Mouse (Mus musculus) left cerebral cortex, adult 8-10 months (tissue): ENCODE measurements around the gene Cdkn2d. TPM values are rescaled to one million over a fixed set of nuclear protein-coding genes. Genes with fewer than 3 reads are reported as not detected.
A peak's percentile ranks its signal among the peaks of the same experiment; 100 is the strongest.
"Not testable (repeated sequence)": the region's sequence is repeated elsewhere in the genome, so short reads cannot be mapped to it uniquely, and the experiment has no call there.

Experiments used
- DNase-seq, 2 experiments: peaks; one replicate each; pipeline ENCODE4 v3.0.0; 2022; ENCODE audit warnings: low spot score in 2 of 2
- total RNA-seq, 4 experiments: library from RNA; stranded (reverse); gene quantifications; 2 replicates each; pipeline ENCODE4 v1.2.4; 2022

The Cdkn2d gene
- 10 to 100 TPM; 53.5 to 63.9 (median 58.8) TPM for total RNA-seq

GRCm38 (mm10) chr9:21291022-21291787, at the start of gene Cdkn2d:
TSS of gene Cdkn2d (minus strand) at chr9:21291407.
- peak; percentile 99 to 100 for DNase-seq

GRCm38 (mm10) chr9:21340411-21340810, 49.2 kb upstream of the Cdkn2d start:
- no peak for DNase-seq

- DNase-seq = no peak
Measured at GRCm38 (mm10) chr9:21337652-21338051, 46.4 kb upstream of the Cdkn2d start.

GRCm38 (mm10) chr9:21336491-21336890, 45.3 kb upstream of the Cdkn2d start:
- no peak for DNase-seq

- no peak for DNase-seq
Measured at GRCm38 (mm10) chr9:21335391-21335790, 44.2 kb upstream of the Cdkn2d start.

- no peak for DNase-seq
Measured at GRCm38 (mm10) chr9:21334747-21335146, 43.5 kb upstream of the Cdkn2d start.

GRCm38 (mm10) chr9:21333523-21333922, 42.3 kb upstream of the Cdkn2d start:
- no peak for DNase-seq

GRCm38 (mm10) chr9:21332161-21333061, 41.2 kb upstream of the Cdkn2d start:
- DNase-seq = no peak

- no peak for DNase-seq
Measured at GRCm38 (mm10) chr9:21331365-21332140, 40.3 kb upstream of the Cdkn2d start.

- no peak for DNase-seq
Measured at GRCm38 (mm10) chr9:21329699-21330289, 38.6 kb upstream of the Cdkn2d start.

GRCm38 (mm10) chr9:21329041-21329440, 37.8 kb upstream of the Cdkn2d start:
- no peak for DNase-seq

GRCm38 (mm10) chr9:21328041-21328440, 36.8 kb upstream of the Cdkn2d start:
- no peak for DNase-seq

- no peak for DNase-seq
Measured at GRCm38 (mm10) chr9:21327569-21327968, 36.4 kb upstream of the Cdkn2d start.

- no peak for DNase-seq
Measured at GRCm38 (mm10) chr9:21324269-21324668, 33.1 kb upstream of the Cdkn2d start.

GRCm38 (mm10) chr9:21322917-21323297, 31.7 kb upstream of the Cdkn2d start:
- DNase-seq = not testable (repeated sequence)

GRCm38 (mm10) chr9:21322211-21322916, 31.2 kb upstream of the Cdkn2d start:
- no peak for DNase-seq

- no peak for DNase-seq
Measured at GRCm38 (mm10) chr9:21321513-21321835, 30.3 kb upstream of the Cdkn2d start.

GRCm38 (mm10) chr9:21320619-21321512, 29.7 kb upstream of the Cdkn2d start, which contains the start of gene Slc44a2:
TSS of gene Slc44a2 (plus strand) at chr9:21320698.
- peak; percentile 49 to 61 for DNase-seq

GRCm38 (mm10) chr9:21320280-21320618, 29.0 kb upstream of the Cdkn2d start:
- no peak for DNase-seq

GRCm38 (mm10) chr9:21319503-21319902, 28.3 kb upstream of the Cdkn2d start:
- no peak for DNase-seq
